Mouse (Mus musculus): Measurements from ENCODE around the gene Ddn.
"Not testable (repeated sequence)": the region's sequence is repeated elsewhere in the genome, so short reads cannot be mapped to it uniquely, and the experiment has no call there.

The Ddn gene

GRCm38 (mm10) chr15:98831684-98832035, 22.4 kb upstream of the Ddn start:
- no peak for DNase-seq (ENCODE audit: low spot score in 2 of 2)

GRCm38 (mm10) chr15:98830736-98831683, 21.7 kb upstream of the Ddn start, which contains the start of gene Prkag1:
Prkag1 (minus strand) TSS chr15:98831521.
- peak; percentile 95 to 96 for DNase-seq (ENCODE audit: low spot score in 2 of 2)

GRCm38 (mm10) chr15:98827611-98828011, 18.3 kb upstream of the Ddn start:
- no peak for DNase-seq (ENCODE audit: low spot score in 2 of 2)

- no peak for DNase-seq (ENCODE audit: low spot score in 2 of 2)
Observed at GRCm38 (mm10) chr15:98823434-98823833, 14.1 kb upstream of the Ddn start.

- no peak for DNase-seq (ENCODE audit: low spot score in 2 of 2)
Observed at GRCm38 (mm10) chr15:98822147-98822546, 12.9 kb upstream of the Ddn start.

- no peak for DNase-seq (ENCODE audit: low spot score in 2 of 2)
Observed at GRCm38 (mm10) chr15:98821403-98821802, 12.1 kb upstream of the Ddn start.

GRCm38 (mm10) chr15:98820937-98821336, 11.6 kb upstream of the Ddn start:
- DNase-seq (ENCODE audit: low spot score in 2 of 2), result no peak

GRCm38 (mm10) chr15:98818171-98818570, 8.9 kb upstream of the Ddn start:
- no peak for DNase-seq (ENCODE audit: low spot score in 2 of 2)

- DNase-seq (ENCODE audit: low spot score in 2 of 2), result no peak
Observed at GRCm38 (mm10) chr15:98812741-98813424, 3.6 kb upstream of the Ddn start.

GRCm38 (mm10) chr15:98810212-98810611, 922 bp upstream of the Ddn start:
- DNase-seq (ENCODE audit: low spot score in 2 of 2), result not testable (repeated sequence)

- DNase-seq (ENCODE audit: low spot score in 2 of 2), result no peak
Observed at GRCm38 (mm10) chr15:98808651-98809134, 597 bp downstream of the Ddn start.

GRCm38 (mm10) chr15:98807895-98808650, 1.2 kb downstream of the Ddn start:
- no peak for DNase-seq (ENCODE audit: low spot score in 2 of 2)

GRCm38 (mm10) chr15:98806809-98807770, 2.2 kb downstream of the Ddn start:
- no peak for DNase-seq (ENCODE audit: low spot score in 2 of 2)

- DNase-seq (ENCODE audit: low spot score in 2 of 2), result no peak
Observed at GRCm38 (mm10) chr15:98806071-98806808, 3.0 kb downstream of the Ddn start.

GRCm38 (mm10) chr15:98805324-98806040, 3.8 kb downstream of the Ddn start:
- peak in 1 of 2 experiments; percentile 75 for DNase-seq (ENCODE audit: low spot score in 2 of 2)

- DNase-seq (ENCODE audit: low spot score in 2 of 2), result peak; percentile 89 to 93
Observed at GRCm38 (mm10) chr15:98804054-98804453, 5.2 kb downstream of the Ddn start.

- no peak for DNase-seq (ENCODE audit: low spot score in 2 of 2)
Observed at GRCm38 (mm10) chr15:98802926-98803325, 6.4 kb downstream of the Ddn start.

GRCm38 (mm10) chr15:98799396-98799795, 9.9 kb downstream of the Ddn start:
- DNase-seq (ENCODE audit: low spot score in 2 of 2), result peak; percentile 86 to 90

- DNase-seq (ENCODE audit: low spot score in 2 of 2), result no peak
Observed at GRCm38 (mm10) chr15:98798903-98799302, 10.4 kb downstream of the Ddn start.
